Mouse (Mus musculus) cerebellum, adult 2 months (tissue): ENCODE data around the gene Rrp7a.

Experiments
- CTCF ChIP-seq: fragments of 200-500 bp; IDR thresholded peaks from 2 replicates; pipeline ENCODE4 v1.5.1; 2011; ENCODE audit warnings: low read depth, mild to moderate bottlenecking, control low read depth, low read length, moderate library complexity, borderline replicate concordance; ENCODE audit not compliant: insufficient read depth
- POLR2A ChIP-seq: fragments of 200-500 bp; IDR thresholded peaks from 2 replicates; pipeline ENCODE4 v1.6.1; 2011; ENCODE audit warnings: low read length, control low read depth, borderline replicate concordance; ENCODE audit not compliant: insufficient read depth

- no peak for TF ChIP-seq CTCF
- no peak for TF ChIP-seq POLR2A
Measured at GRCm38 (mm10) chr15:83071752-83072151, 50.8 kb downstream of the Rrp7a start.
